Mouse (Mus musculus): ENCODE results near the gene Gm10413. TPM values are rescaled to one million over a fixed set of nuclear protein-coding genes. Genes with fewer than 3 reads are reported as not detected.
"Not testable (repeated sequence)": the region's sequence is repeated elsewhere in the genome, so short reads cannot be mapped to it uniquely, and the experiment has no call there.

The Gm10413 gene
- not detected in 2 replicates for polyA plus RNA-seq (2015; fragmentation: Nextera tagmentation; extraction: Ambion mirVana)

- no CpG with 5 or more reads among the region's 2 CpGs for WGBS
- H3K4me2 ChIP-seq; ATAC-seq (ENCODE audit: borderline replicate concordance, extremely low read depth, low FRiP score, low TSS enrichment): not testable (repeated sequence)
These were observed at the start of gene Gm10413 for GRCm38 (mm10) chr14:3394793-3395192. TSS of gene Gm10413 (plus strand) at chr14:3395093.

GRCm38 (mm10) chr14:3412314-3412713 is 17.4 kb downstream of the Gm10413 start, which contains the start of gene Gm10409:
TSS of gene Gm10409 (plus strand) at chr14:3412614.
- not testable (repeated sequence) for H3K9me3 ChIP-seq; H3K4me2 ChIP-seq; H3K9ac ChIP-seq; ATAC-seq (ENCODE audit: borderline replicate concordance, extremely low read depth, low FRiP score, low TSS enrichment); H3K4me1 ChIP-seq; H3K36me3 ChIP-seq; H3K27ac ChIP-seq; H3K4me3 ChIP-seq; H3K27me3 ChIP-seq
- WGBS: no CpG with 5 or more reads among the region's 32 CpGs

More at GRCm38 (mm10) chr14:3394793-3395192, at the start of gene Gm10413:
- H3K4me3 ChIP-seq, H3K27me3 ChIP-seq, H3K9ac ChIP-seq, H3K27ac ChIP-seq, H3K9me3 ChIP-seq, H3K4me1 ChIP-seq, H3K36me3 ChIP-seq: not testable (repeated sequence)

- not testable (repeated sequence) for H3K27ac ChIP-seq; H3K9me3 ChIP-seq; H3K27me3 ChIP-seq; H3K4me2 ChIP-seq; H3K36me3 ChIP-seq; ATAC-seq (ENCODE audit: borderline replicate concordance, extremely low read depth, low FRiP score, low TSS enrichment); H3K4me1 ChIP-seq; H3K4me3 ChIP-seq; H3K9ac ChIP-seq
- no CpG with 5 or more reads among the region's 2 CpGs for WGBS
These were observed 32.9 kb downstream of the Gm10413 start, which contains the start of gene Gm3005 for GRCm38 (mm10) chr14:3427803-3428202. TSS of gene Gm3005 (plus strand) at chr14:3428103.

DNA sequence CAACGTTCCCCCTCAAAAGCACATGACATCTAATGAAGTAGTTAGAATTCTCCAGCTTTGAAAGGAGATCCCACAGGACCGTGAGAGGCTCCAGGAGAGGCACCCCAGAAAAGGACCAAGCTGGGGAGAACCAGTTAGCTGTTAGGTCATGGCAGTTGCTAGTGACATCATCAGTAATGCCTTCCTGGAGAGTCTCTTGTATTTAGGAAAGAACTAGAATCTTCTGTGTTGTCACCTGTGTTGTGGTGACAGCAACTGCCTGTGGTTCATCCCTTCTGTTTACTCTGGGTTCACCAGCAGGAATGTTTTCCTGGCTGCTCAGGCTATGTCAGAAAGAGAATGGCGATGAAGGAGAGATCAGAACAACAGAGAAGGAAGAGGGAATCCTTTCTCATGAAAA is 54.2 kb downstream of the Gm10413 start, which contains the start of gene Gm10408:
Gene Gm10408 (plus strand): TSS at position 301 of the 400 bp plus-strand sequence.
- no CpG with 5 or more reads among the region's 3 CpGs for WGBS
- not testable (repeated sequence) for ATAC-seq (ENCODE audit: borderline replicate concordance, extremely low read depth, low FRiP score, low TSS enrichment)

More for the DNA sequence above, 54.2 kb downstream of the Gm10413 start, which contains the start of gene Gm10408:
- H3K9me3 ChIP-seq, H3K4me3 ChIP-seq, H3K9ac ChIP-seq, H3K36me3 ChIP-seq, H3K27ac ChIP-seq, H3K4me1 ChIP-seq, H3K27me3 ChIP-seq, H3K4me2 ChIP-seq: not testable (repeated sequence)

Other genes with a start within 250 kb of the Gm10413 start
- not detected in 2 replicates for gene Gm5795, start 206.8 kb upstream of the Gm10413 start, polyA plus RNA-seq (2015; fragmentation: Nextera tagmentation; extraction: Ambion mirVana)
- 5.7 TPM in 2 replicates for gene D830030K20Rik, start 186.6 kb upstream of the Gm10413 start, polyA plus RNA-seq (2015; fragmentation: Nextera tagmentation; extraction: Ambion mirVana)
- not detected in 2 replicates for gene Gm2956, start 62.5 kb upstream of the Gm10413 start, polyA plus RNA-seq (2015; fragmentation: Nextera tagmentation; extraction: Ambion mirVana)
- 1.4 and 1.7 TPM in 2 replicates for gene Gm10409, start 17.5 kb downstream of the Gm10413 start, polyA plus RNA-seq (2015; fragmentation: Nextera tagmentation; extraction: Ambion mirVana)
- gene Gm3005, start 33.0 kb downstream of the Gm10413 start, polyA plus RNA-seq (2015; fragmentation: Nextera tagmentation; extraction: Ambion mirVana): 0.62 and 1.3 TPM in 2 replicates
- gene Gm10408, start 54.3 kb downstream of the Gm10413 start, polyA plus RNA-seq (2015; fragmentation: Nextera tagmentation; extraction: Ambion mirVana): not detected in 2 replicates
- gene Gm3012, start 239.4 kb downstream of the Gm10413 start, polyA plus RNA-seq (2015; fragmentation: Nextera tagmentation; extraction: Ambion mirVana): not detected in 2 replicates

Measured in lung, embryonic 15.5 days (tissue).